Mouse (Mus musculus): ENCODE data around the gene Vmn1r120.
"Not testable (repeated sequence)": the region's sequence is repeated elsewhere in the genome, so short reads cannot be mapped to it uniquely, and the experiment has no call there.

Vmn1r120 gene

DNA sequence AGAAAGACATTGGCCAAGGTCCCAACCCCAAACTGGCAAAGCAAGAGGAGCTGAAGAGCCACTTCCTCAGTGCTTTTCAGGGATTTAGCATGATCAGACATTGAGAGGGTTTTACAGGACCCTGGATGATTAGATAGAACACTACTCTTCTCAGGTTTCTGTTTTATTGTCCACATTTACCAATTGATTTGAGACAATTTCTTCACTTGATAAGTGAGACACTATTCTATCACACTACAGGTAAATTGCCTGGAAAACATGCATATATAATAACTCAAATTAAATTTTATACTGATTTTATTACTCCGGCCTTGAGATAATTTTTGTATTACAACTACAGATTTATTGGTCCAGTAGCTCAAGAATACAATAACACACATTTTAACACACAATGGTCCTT is at the start of gene Vmn1r120:
Gene Vmn1r120 (minus strand): TSS at position 101 of the 400 bp plus-strand sequence.
- not testable (repeated sequence) for DNase-seq

DNA sequence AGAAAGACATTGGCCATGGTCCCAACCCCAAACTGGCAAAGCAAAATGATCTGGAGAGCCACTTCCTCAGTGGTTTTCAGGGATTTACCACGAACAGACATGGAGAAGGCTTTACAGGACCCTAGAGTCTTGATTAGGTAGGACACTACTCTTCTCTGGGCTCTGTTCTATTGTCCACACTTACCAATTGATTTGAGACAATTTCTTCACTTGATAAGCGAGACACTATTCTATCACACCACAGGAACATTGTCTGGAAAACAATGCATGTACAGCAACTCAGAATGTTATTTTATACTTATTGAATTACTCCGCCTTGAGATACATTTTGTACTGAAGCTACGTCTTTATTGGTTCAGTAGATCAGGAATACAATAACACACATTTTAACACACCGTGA is 44.8 kb upstream of the Vmn1r120 start, which contains the start of gene Vmn1r121:
Gene Vmn1r121 (minus strand): TSS at position 101 of the 400 bp plus-strand sequence.
- DNase-seq = not testable (repeated sequence)

DNA sequence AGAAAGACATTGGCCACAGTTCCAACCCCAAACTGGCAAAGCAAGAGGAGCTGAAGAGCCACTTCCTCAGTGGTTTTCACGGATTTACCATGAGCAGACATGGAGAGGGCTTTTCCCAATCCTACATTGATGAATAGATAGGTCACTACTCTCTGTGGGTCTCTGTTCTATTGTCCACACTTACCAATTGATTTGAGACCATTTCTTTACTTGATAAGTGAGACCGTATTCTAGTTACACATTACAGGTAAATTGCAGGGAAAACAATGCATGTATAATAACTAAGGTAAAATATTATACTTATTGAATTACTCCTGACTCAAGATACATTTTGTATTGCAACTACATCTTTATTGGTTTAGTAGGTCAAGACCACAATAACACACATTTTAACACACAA is 41.2 kb downstream of the Vmn1r120 start, which contains the start of gene Vmn1r119:
Gene Vmn1r119 (minus strand): TSS at position 101 of the 400 bp plus-strand sequence.
- DNase-seq = not testable (repeated sequence)

All from right cerebral cortex, postnatal 25 days (tissue).